Mouse (Mus musculus) heart, adult 18-20 months (tissue): Measurements from ENCODE around the gene Abcc1. TPM values are rescaled to one million over a fixed set of nuclear protein-coding genes. Genes with fewer than 3 reads are reported as not detected.

Source experiments
- DNase-seq, 2 experiments: peaks; one replicate each; pipeline ENCODE4 v3.0.0; 2021 to 2022; ENCODE audit warnings: mixed read lengths in 1 of 2
- total RNA-seq, 2 experiments: library from RNA; stranded (reverse); gene quantifications; 2 replicates each; pipeline ENCODE4 v1.2.3; 2021

Gene Abcc1
- total RNA-seq, 2 experiments from 2014 or later = 14.8 to 17.6 TPM

- no peak for DNase-seq
These were observed 78.7 kb downstream of the Abcc1 start for GRCm38 (mm10) chr16:14439801-14440614.

- peak; percentile 58 to 67 for DNase-seq
These were observed 82.9 kb downstream of the Abcc1 start for GRCm38 (mm10) chr16:14444059-14444855.

- peak; percentile 52 to 68 for DNase-seq
These were observed 83.8 kb downstream of the Abcc1 start for GRCm38 (mm10) chr16:14445197-14445596.

- DNase-seq = no peak
These were observed 86.0 kb downstream of the Abcc1 start for GRCm38 (mm10) chr16:14447366-14447765.

GRCm38 (mm10) chr16:14448307-14448706 is 86.9 kb downstream of the Abcc1 start:
- no peak for DNase-seq

- DNase-seq = no peak
These were observed 88.5 kb downstream of the Abcc1 start for GRCm38 (mm10) chr16:14449861-14450260.

- DNase-seq = no peak
These were observed 90.2 kb downstream of the Abcc1 start for GRCm38 (mm10) chr16:14451374-14452046.

GRCm38 (mm10) chr16:14462535-14462934 is 101.2 kb downstream of the Abcc1 start:
- DNase-seq = no peak

- DNase-seq = no peak
These were observed 103.7 kb downstream of the Abcc1 start for GRCm38 (mm10) chr16:14465016-14465415.

- DNase-seq = no peak
These were observed 107.0 kb downstream of the Abcc1 start for GRCm38 (mm10) chr16:14468351-14468750.

GRCm38 (mm10) chr16:14468841-14469240 is 107.5 kb downstream of the Abcc1 start:
- no peak for DNase-seq

- DNase-seq = no peak
These were observed 110.8 kb downstream of the Abcc1 start for GRCm38 (mm10) chr16:14472171-14472570.

GRCm38 (mm10) chr16:14473686-14474085 is 112.3 kb downstream of the Abcc1 start:
- DNase-seq = no peak

- DNase-seq = no peak
These were observed 113.6 kb downstream of the Abcc1 start for GRCm38 (mm10) chr16:14475001-14475400.

GRCm38 (mm10) chr16:14476056-14476455 is 114.7 kb downstream of the Abcc1 start:
- no peak for DNase-seq

GRCm38 (mm10) chr16:14476701-14477400 is 115.5 kb downstream of the Abcc1 start:
- DNase-seq = no peak

- no peak for DNase-seq
These were observed 116.3 kb downstream of the Abcc1 start for GRCm38 (mm10) chr16:14477510-14478300.

- no peak for DNase-seq
These were observed 118.3 kb downstream of the Abcc1 start for GRCm38 (mm10) chr16:14479641-14480040.

- DNase-seq = no peak
These were observed 121.9 kb downstream of the Abcc1 start for GRCm38 (mm10) chr16:14483221-14483620.

- peak in 1 of 2 experiments; percentile 29 for DNase-seq
These were observed 132.2 kb downstream of the Abcc1 start for GRCm38 (mm10) chr16:14493491-14494114.
